Mouse (Mus musculus): ENCODE measurements at regions not wholly inside any gene's neighbourhood (a gene's known extent, or its start where the extent isn't known, plus 50 kb on each side); places are given as distances from the start of the nearest gene placed in this dataset.

DNA sequence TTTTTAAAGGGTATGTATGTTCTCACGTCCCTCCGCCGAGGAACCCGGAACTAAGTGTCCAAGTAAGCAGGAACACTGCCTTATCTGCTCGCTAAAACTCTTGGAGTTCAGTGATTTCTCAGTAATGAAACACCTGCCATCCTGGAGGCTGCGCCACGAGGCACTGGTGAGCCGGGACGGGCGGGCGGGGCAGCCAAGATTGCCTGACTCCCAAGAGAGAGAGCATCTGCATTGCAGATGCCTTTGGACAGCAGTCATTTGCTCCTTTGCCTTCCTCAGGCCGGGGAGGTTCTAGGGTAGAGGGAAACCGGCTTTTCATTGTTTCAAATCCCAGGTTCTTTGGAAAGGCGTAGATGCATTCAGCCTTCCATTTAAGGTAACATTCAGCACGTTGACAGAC is 450.8 kb downstream of the Zfp704 start:
- ATAC-seq (ENCODE audit: low FRiP score, low read depth) = no peak
- no peaks in the 10 kb centered on the region for H3K27me3 ChIP-seq
- no peak overlapping the region for H3K9ac ChIP-seq (replicated peaks)
- H3K4me1 ChIP-seq = no peaks in the 10 kb centered on the region
- H3K4me2 ChIP-seq (replicated peaks) = no peak overlapping the region
- H3K4me3 ChIP-seq = no peak overlapping the region
- H3K27ac ChIP-seq (replicated peaks) = no peak overlapping the region
- no peaks in the 10 kb centered on the region for H3K9me3 ChIP-seq
- WGBS = 33% methylated on average over 15 of the region's 15 CpGs
- no peaks in the 10 kb centered on the region for H3K36me3 ChIP-seq

DNA sequence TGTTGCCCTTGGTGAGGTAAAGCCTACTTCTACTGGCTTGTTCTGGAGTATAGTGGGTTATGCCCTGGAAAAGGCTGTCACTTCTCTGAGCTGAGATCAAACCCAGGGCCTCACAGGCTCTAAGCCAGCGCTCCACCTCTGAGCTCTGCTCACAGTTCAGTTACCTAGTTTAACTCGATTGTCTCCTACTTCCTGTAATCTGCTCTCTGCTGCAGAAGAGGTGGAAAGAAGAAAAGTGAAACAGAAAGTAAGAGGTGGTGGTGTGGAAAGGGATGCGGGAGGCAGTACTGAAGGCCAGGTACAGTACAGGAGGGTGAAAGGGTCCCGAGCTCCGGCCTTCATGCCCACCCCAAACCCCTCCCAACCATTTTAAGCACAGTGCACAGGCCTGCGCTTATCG is 455.7 kb downstream of the Zfp704 start:
- 82% methylated on average over 7 of the region's 7 CpGs for WGBS
- H3K4me2 ChIP-seq (replicated peaks) = no peak overlapping the region
- H3K9ac ChIP-seq (replicated peaks) = no peak overlapping the region
- H3K4me1 ChIP-seq = no peaks in the 10 kb centered on the region
- no peaks in the 10 kb centered on the region for H3K36me3 ChIP-seq
- no peak overlapping the region for H3K27ac ChIP-seq (replicated peaks)
- H3K27me3 ChIP-seq = no peaks in the 10 kb centered on the region
- no peak overlapping the region for H3K4me3 ChIP-seq
- H3K9me3 ChIP-seq = no peaks in the 10 kb centered on the region
- ATAC-seq (ENCODE audit: low FRiP score, low read depth) = no peak

DNA sequence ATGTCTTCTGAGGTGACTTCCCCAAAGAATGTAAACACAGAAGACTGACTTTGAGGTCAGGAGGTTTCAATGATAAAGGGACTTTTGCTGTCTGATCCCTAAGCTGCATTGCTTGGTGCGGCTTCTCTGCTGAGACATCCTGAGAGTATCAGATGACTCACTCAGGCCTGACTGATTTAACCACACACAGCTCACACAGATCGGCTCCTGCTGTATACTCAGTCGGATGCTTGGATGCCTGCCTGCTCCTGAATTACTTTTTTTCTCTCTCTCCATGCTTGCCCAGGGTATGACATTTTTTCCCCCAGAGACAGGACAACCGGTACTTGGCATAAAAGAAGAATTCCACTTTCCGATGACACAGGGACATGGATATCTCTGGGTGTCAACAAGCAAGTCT is 456.2 kb downstream of the Zfp704 start:
- H3K27me3 ChIP-seq = no peaks in the 10 kb centered on the region
- H3K4me2 ChIP-seq (replicated peaks) = no peak overlapping the region
- H3K9me3 ChIP-seq = no peaks in the 10 kb centered on the region
- no peaks in the 10 kb centered on the region for H3K36me3 ChIP-seq
- no peak overlapping the region for H3K4me3 ChIP-seq
- WGBS = 37% methylated on average over 5 of the region's 5 CpGs
- no peaks in the 10 kb centered on the region for H3K4me1 ChIP-seq
- no peak overlapping the region for H3K9ac ChIP-seq (replicated peaks)
- no peak overlapping the region for H3K27ac ChIP-seq (replicated peaks)
- no peak for ATAC-seq (ENCODE audit: low FRiP score, low read depth)

DNA sequence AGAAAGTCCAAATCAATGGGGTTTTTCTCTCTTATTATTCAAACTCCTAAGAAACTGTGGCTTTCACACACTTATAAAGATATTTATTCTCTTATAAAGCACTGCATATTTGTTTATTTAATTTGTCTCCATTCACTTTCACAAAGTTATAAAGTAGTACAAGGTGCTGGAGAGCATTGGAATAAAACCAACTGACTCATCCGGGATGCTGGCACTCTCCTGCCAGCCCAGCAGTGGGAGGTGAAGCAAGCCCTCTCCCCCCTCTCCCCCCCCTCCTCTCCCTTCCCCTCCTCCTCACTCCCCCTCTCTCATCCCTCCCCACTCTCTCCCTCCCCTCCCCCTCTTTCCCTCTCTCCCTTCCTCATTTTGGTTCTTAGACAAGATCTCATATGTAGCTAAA is 457.6 kb downstream of the Zfp704 start:
- Histone ChIP-seq H3K9me3 (no peaks in the 10 kb centered on the region), H3K27ac (replicated peaks) (no peak overlapping the region)
- no peak for ATAC-seq (ENCODE audit: low FRiP score, low read depth)

DNA sequence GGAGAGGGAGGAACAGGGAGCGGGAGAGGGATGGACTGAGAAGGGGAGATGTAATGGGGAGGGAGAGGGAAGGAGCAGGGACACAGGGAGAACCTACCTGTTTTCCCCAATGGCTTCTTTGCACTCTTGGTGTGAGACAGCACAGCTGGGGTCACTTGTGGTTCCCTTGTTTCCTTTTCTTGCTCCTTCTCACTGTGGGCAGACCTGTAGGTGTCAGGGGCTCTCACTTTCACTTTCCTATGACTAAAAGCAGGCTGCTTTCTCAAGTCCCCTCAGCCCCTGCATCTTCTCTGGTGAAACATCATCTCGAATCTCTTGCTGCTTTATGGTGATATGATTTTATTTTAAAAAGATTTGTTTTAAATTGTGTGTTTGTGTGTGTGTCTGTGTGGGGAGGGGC is 458.3 kb downstream of the Zfp704 start:
- Histone ChIP-seq H3K4me3 (no peak overlapping the region), H3K9ac (replicated peaks) (no peak overlapping the region), H3K27me3 (no peaks in the 10 kb centered on the region), H3K36me3 (no peaks in the 10 kb centered on the region), H3K4me2 (replicated peaks) (no peak overlapping the region), H3K4me1 (no peaks in the 10 kb centered on the region), H3K9me3 (no peaks in the 10 kb centered on the region), H3K27ac (replicated peaks) (no peak overlapping the region)
- ATAC-seq (ENCODE audit: low FRiP score, low read depth) = no peak
- 51% methylated on average over 2 of the region's 2 CpGs for WGBS

More for the DNA sequence above, 457.6 kb downstream of the Zfp704 start:
- H3K36me3 ChIP-seq = no peaks in the 10 kb centered on the region
- H3K4me3 ChIP-seq = no peak overlapping the region
- WGBS = 32% methylated on average over 1 of the region's 1 CpGs
- no peaks in the 10 kb centered on the region for H3K27me3 ChIP-seq
- no peak overlapping the region for H3K9ac ChIP-seq (replicated peaks)
- H3K4me2 ChIP-seq (replicated peaks) = no peak overlapping the region
- H3K4me1 ChIP-seq = no peaks in the 10 kb centered on the region

DNA sequence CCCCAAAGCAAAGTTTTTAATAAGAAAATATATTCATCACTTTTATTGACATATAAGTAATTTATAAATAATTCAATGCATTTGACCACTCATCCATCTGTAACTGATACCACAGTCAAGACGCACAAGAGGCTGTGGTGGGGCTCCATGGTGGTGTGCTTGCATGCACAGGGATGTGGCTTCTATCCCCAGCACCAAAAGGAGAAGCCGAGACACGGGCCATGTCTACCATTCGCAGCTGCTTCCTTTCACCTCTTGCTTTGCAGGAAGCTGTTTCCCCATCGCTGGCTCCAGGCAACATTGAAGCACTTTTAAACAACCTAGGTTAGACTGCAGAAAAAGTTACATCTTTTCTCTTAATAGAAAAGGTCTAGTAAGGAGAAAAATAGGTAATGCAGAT is 461.3 kb downstream of the Zfp704 start:
- 75% methylated on average over 5 of the region's 5 CpGs for WGBS

DNA sequence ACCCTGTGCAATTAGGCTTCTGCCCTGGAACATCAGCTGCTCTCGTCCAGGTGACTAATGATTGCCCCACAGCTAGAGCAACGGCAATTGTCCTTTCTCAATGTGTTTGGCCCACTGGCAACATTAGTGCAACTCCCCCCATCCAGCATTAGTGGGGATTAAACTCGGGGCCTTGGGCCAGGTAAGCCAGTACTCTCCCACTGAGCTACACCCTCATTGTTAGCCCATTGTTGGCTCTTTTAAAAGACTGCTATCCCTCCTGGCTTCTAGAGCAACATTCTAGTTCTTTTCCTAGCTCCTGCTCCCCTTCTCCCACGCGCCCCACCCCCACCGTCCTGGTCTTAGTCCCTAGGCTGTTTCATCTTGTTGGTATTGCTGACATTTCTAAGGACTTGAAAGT is 463.4 kb downstream of the Zfp704 start:
- H3K27ac ChIP-seq (replicated peaks) = no peak overlapping the region
- 0 out of 2 replicates have a peak, but pooled peaks cover 6% of the 10 kb centered on the region for H3K9me3 ChIP-seq
- no peaks in the 10 kb centered on the region for H3K27me3 ChIP-seq
- no peaks in the 10 kb centered on the region for H3K4me1 ChIP-seq
- ATAC-seq (ENCODE audit: low FRiP score, low read depth) = no peak
- no peak overlapping the region for H3K4me2 ChIP-seq (replicated peaks)
- WGBS = 62% methylated on average over 6 of the region's 6 CpGs
- no peak overlapping the region for H3K9ac ChIP-seq (replicated peaks)
- H3K4me3 ChIP-seq = no peak overlapping the region
- no peaks in the 10 kb centered on the region for H3K36me3 ChIP-seq

More for the DNA sequence above, 461.3 kb downstream of the Zfp704 start:
- 0 out of 2 replicates have a peak, but pooled peaks cover 6% of the 10 kb centered on the region for H3K9me3 ChIP-seq
- H3K9ac ChIP-seq (replicated peaks) = no peak overlapping the region
- no peak for ATAC-seq (ENCODE audit: low FRiP score, low read depth)
- no peaks in the 10 kb centered on the region for H3K36me3 ChIP-seq
- H3K4me1 ChIP-seq = no peaks in the 10 kb centered on the region
- H3K27me3 ChIP-seq = no peaks in the 10 kb centered on the region
- no peak overlapping the region for H3K4me3 ChIP-seq
- no peak overlapping the region for H3K27ac ChIP-seq (replicated peaks)
- no peak overlapping the region for H3K4me2 ChIP-seq (replicated peaks)

DNA sequence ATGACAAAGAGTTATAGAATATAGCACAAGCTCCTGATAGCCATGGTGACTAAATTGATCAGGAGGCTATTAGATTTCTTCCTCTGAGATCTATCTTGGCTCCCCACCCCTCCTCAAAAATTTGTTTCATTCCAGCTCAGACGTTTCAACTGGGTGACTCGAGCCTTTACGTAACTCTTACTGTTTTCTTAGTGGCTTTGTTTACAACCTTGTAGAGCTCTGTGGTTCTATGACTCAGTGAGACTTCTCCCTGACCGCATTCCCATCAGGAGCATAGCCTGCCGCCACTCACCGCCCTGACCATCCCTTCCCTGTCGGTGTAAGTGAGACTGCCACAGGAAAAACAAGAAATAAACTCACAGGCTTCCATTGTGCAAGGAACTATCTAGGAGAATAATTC is 464.3 kb downstream of the Zfp704 start:
- Histone ChIP-seq H3K9ac (replicated peaks) (no peak overlapping the region), H3K27ac (replicated peaks) (no peak overlapping the region), H3K9me3 (0 out of 2 replicates have a peak, but pooled peaks cover 6% of the 10 kb centered on the region), H3K27me3 (no peaks in the 10 kb centered on the region), H3K4me2 (replicated peaks) (no peak overlapping the region), H3K36me3 (no peaks in the 10 kb centered on the region), H3K4me1 (no peaks in the 10 kb centered on the region), H3K4me3 (no peak overlapping the region)
- WGBS = 87% methylated on average over 7 of the region's 7 CpGs
- ATAC-seq (ENCODE audit: low FRiP score, low read depth) = no peak

DNA sequence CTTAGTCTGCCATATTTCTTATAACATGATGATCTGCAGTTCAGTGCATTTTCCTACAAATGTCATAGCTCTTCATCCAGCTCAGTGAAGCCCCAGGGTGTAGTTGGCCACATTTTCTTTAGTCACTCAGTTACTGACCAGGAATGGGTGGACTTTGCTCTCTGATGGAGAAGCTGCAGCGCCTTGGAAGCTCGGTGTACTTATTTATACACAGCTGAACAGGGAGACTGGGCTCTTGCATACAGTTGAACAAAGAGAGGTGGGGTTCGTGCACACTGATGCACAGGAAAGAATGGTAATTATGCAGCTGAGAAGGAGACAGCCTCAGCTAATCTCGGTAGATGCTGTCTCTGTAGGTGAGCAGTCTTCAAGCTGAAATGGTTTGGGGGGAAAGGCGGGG is 468.0 kb downstream of the Zfp704 start:
- 0 out of 2 replicates have a peak, but pooled peaks cover 6% of the 10 kb centered on the region for H3K9me3 ChIP-seq
- no peak for ATAC-seq (ENCODE audit: low FRiP score, low read depth)
- H3K36me3 ChIP-seq = no peaks in the 10 kb centered on the region
- no peaks in the 10 kb centered on the region; the same call in 1 of the 2 replicates for H3K4me1 ChIP-seq
- H3K27ac ChIP-seq (replicated peaks) = no peak overlapping the region
- H3K9ac ChIP-seq (replicated peaks) = no peak overlapping the region
- no peaks in the 10 kb centered on the region for H3K27me3 ChIP-seq
- no peak overlapping the region for H3K4me2 ChIP-seq (replicated peaks)
- H3K4me3 ChIP-seq = no peak overlapping the region
- WGBS = 71% methylated on average over 5 of the region's 5 CpGs

DNA sequence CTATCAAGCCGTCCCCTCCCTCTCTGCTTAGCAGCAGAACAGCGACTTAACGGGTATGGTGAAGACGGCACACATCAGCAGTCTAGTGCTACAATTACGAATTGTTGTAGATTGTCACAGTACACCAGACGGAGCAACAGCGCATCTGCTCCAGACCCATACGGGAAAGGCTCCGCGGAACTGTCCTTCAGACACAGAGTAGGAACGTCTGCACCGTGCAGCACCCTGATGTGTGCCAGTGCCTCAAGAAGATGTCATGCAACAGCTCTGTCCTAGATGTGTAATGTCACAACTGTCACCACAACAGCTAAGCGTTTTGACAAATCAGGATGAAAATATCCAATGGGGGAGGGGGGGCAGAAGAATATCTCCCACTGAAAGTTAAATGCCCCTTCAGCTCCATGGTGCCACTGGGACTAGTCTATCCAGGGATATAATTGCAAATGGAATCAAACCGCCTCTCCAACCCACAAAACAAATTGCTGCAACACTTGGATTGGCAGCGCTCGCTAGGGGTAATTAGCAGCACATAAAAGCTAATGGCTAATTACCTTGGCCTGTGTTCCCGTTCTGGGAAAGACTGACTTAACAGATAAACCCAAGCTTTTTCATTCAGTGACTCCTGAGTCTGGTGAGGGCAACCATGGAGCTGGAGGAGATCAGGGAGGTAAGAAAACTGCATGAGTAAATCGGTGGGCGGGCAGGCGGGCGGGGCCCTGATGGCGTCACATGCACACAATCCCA is 472.6 kb downstream of the Zfp704 start:
- Histone ChIP-seq H3K4me3 (no peak overlapping the region), H3K27me3 (no peaks in the 10 kb centered on the region), H3K27ac (replicated peaks) (no peak overlapping the region), H3K9me3 (no peaks in the 10 kb centered on the region), H3K9ac (replicated peaks) (no peak overlapping the region), H3K36me3 (no peaks in the 10 kb centered on the region), H3K4me1 (no peaks in the 10 kb centered on the region; the same call in 1 of the 2 replicates), H3K4me2 (replicated peaks) (no peak overlapping the region)
- no peak for ATAC-seq (ENCODE audit: low FRiP score, low read depth)
- 90% methylated on average over 22 of the region's 22 CpGs for WGBS

DNA sequence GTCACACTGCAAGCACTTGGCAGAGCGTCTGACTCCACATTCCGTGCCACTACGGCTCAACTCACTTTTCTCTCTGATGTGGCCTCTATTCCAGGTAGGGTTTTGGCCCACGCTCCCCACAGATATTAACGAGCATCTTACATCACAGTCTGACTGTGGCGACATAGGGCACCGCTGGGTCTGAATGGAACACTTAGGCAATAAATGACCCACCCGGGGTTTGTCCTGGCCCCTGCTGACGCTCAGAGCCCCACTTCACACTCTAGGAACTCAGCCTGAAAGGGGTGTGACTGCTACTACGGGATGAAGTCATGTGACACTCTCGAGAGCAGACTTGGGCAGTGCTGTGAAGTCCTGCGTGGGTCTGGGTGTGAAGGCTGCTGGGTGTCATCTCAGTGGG is 475.9 kb downstream of the Zfp704 start:
- Histone ChIP-seq H3K36me3 (no peaks in the 10 kb centered on the region), H3K9ac (replicated peaks) (no peak overlapping the region), H3K27me3 (no peaks in the 10 kb centered on the region), H3K4me2 (replicated peaks) (no peak overlapping the region), H3K4me3 (no peak overlapping the region), H3K4me1 (no peaks in the 10 kb centered on the region; the same call in 1 of the 2 replicates), H3K9me3 (no peaks in the 10 kb centered on the region), H3K27ac (replicated peaks) (no peak overlapping the region)
- WGBS = 81% methylated on average over 12 of the region's 12 CpGs
- no peak for ATAC-seq (ENCODE audit: low FRiP score, low read depth)

DNA sequence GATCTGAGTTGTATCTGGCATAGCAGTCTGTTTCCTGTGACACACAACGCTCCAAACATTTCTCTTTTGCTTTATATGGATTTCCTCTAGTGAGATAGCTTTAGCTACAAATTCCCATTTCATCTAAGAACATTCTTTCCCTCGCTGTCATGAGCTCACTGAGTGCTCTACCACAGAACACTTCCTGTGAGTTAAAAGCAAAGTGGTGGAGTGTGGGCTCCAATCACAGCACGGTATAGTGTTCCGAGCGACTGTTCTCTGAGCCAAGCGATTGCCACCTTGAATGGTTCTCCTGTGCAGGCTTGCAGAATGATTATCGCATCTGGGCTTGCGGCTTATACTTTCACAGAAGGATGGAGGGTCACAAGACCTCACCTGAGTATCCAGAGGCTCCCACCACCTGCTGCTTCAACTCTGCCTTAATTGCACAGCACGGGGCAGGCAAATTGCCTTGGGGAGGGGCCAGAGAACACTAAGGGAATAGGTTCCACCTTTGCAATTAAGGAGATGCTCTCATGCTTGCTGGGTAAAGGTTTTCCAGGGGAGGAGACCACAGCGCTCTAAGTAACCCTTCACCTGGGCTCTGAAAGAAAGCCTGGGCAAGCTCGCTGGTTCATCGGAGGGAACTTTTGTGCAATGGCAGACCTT is 477.7 kb downstream of the Zfp704 start:
- 89% methylated on average over 12 of the region's 12 CpGs for WGBS
- H3K27ac ChIP-seq (replicated peaks) = no peak overlapping the region
- H3K4me1 ChIP-seq = no peaks in the 10 kb centered on the region
- no peaks in the 10 kb centered on the region for H3K36me3 ChIP-seq
- H3K4me3 ChIP-seq = no peak overlapping the region
- no peak for ATAC-seq (ENCODE audit: low FRiP score, low read depth)
- no peaks in the 10 kb centered on the region for H3K27me3 ChIP-seq
- H3K9me3 ChIP-seq = no peaks in the 10 kb centered on the region
- no peak overlapping the region for H3K9ac ChIP-seq (replicated peaks)
- H3K4me2 ChIP-seq (replicated peaks) = no peak overlapping the region
